Mouse (Mus musculus) hindbrain, embryonic 13.5 days (tissue): Measurements from ENCODE around the gene 4930539E08Rik. TPM values are rescaled to one million over a fixed set of nuclear protein-coding genes. Genes with fewer than 3 reads are reported as not detected.

Experiments
- ATAC-seq: fragments of 200-750 bp; cut with Nextera tagmentation; 2 replicates; pipeline ENCODE4 v1.8.0; 2017; ENCODE audit warnings: moderate TSS enrichment; ENCODE audit not compliant: low FRiP score
- H3K27ac ChIP-seq: fragments of 300-500 bp; sonication (generic); 2 replicates; pipeline ENCODE4 v1.5.1; 2015; ENCODE audit warnings: inconsistent platforms, mild to moderate bottlenecking, moderate library complexity
- H3K27me3 ChIP-seq: fragments of 300-500 bp; sonication (generic); 2 replicates; pipeline ENCODE4 v1.6.1; 2015; ENCODE audit warnings: mild to moderate bottlenecking, inconsistent platforms
- H3K36me3 ChIP-seq: fragments of 300-500 bp; sonication (generic); 2 replicates; pipeline ENCODE4 v1.6.1; 2015; ENCODE audit warnings: mild to moderate bottlenecking, inconsistent platforms
- H3K4me1 ChIP-seq: fragments of 300-500 bp; sonication (generic); replicated peaks from 2 replicates; pipeline ENCODE4 v1.6.1; 2015; ENCODE audit warnings: inconsistent platforms
- H3K4me2 ChIP-seq: fragments of 300-500 bp; sonication (generic); 2 replicates; pipeline ENCODE4 v1.6.1; 2015; ENCODE audit warnings: inconsistent platforms, mild to moderate bottlenecking, moderate library complexity
- H3K4me3 ChIP-seq: fragments of 300-500 bp; sonication (generic); 2 replicates; pipeline ENCODE4 v1.5.1; 2015; ENCODE audit warnings: mild to moderate bottlenecking, inconsistent platforms
- H3K9ac ChIP-seq: fragments of 300-500 bp; sonication (generic); 2 replicates; pipeline ENCODE4 v1.6.1; 2015; ENCODE audit warnings: mild to moderate bottlenecking, inconsistent platforms
- H3K9me3 ChIP-seq: fragments of 300-500 bp; sonication (generic); 2 replicates; pipeline ENCODE4 v1.6.1; 2016; ENCODE audit warnings: inconsistent platforms
- WGBS: fragments of 180-500 bp; shearing (Covaris S2); methylation state at CpG from one replicate; pipeline ENCODE4 v1.1.7; 2015; 5-methylcytosine and 5-hydroxymethylcytosine counted together
- polyA plus RNA-seq: library from polyadenylated mRNA; unstranded; fragments of >200 nt; fragmentation: Nextera tagmentation; extraction: Ambion mirVana; gene quantifications from 2 replicates; pipeline ENCODE4 v1.2.1, GENCODE M21; 2015

The 4930539E08Rik gene
- polyA plus RNA-seq, 1 experiment from 2014 or later: 0.31 TPM

GRCm38 (mm10) chr17:28942101-28942500 is 27.0 kb upstream of the 4930539E08Rik start:
- WGBS: 82% methylated on average over 10 of the region's 11 CpGs
- ATAC-seq: no peak

DNA sequence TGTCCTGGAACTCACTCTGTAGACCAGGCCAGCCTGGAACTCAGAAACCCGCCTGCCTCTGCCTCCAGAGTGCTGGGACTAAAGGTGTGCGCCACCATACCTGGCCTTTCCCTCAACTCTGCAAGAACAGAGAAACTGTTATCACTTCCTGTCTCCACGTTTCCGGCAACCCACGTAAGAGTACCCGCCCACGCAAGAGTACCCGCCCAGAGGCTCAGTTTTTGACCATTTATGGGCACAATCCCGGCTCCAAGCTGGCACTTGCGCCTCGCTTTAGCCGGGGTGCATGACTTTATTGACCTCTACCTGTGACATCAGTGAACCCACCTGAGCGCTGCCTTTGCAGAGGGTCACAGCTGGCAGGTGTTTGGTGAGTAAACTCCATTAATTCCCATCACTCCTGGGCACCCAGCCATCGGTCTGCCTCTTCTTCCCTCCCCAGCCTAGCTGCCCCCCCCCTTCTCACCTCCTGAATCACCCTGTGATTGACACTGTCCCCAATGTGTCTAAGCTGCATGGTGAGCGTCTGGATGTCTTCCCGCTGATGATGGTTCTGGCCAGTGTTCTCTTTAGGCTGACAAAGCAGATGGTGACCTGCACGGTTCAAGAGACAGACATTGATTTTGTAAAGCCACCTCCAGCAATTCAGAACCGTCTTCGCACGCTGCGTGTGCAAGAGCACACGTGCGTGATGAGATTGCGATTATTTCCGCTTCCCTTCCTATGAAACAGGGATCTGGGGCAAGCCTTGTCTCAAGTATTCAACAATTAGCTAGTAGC is 25.8 kb upstream of the 4930539E08Rik start:
- no peak overlapping the region for H3K4me3 ChIP-seq
- WGBS: 87% methylated on average over 25 of the region's 25 CpGs
- H3K27ac ChIP-seq: no peak overlapping the region
- no peaks in the 10 kb centered on the region for H3K4me1 ChIP-seq
- no peaks in the 10 kb centered on the region for H3K27me3 ChIP-seq
- no peak overlapping the region for H3K4me2 ChIP-seq
- no peak overlapping the region for H3K9ac ChIP-seq
- H3K9me3 ChIP-seq: no peaks in the 10 kb centered on the region
- ATAC-seq: no peak
- no peaks in the 10 kb centered on the region for H3K36me3 ChIP-seq

More at GRCm38 (mm10) chr17:28942101-28942500, 27.0 kb upstream of the 4930539E08Rik start:
- Histone ChIP-seq H3K4me1 (no peaks in the 10 kb centered on the region), H3K36me3 (no peaks in the 10 kb centered on the region), H3K27ac (no peak overlapping the region), H3K9ac (no peak overlapping the region), H3K9me3 (no peaks in the 10 kb centered on the region), H3K27me3 (no peaks in the 10 kb centered on the region), H3K4me3 (no peak overlapping the region), H3K4me2 (no peak overlapping the region)

- no peaks in the 10 kb centered on the region for H3K27me3 ChIP-seq
- H3K36me3 ChIP-seq: no peaks in the 10 kb centered on the region
- H3K9me3 ChIP-seq: no peaks in the 10 kb centered on the region
- no peak overlapping the region for H3K27ac ChIP-seq
- no peak overlapping the region for H3K4me3 ChIP-seq
- H3K4me2 ChIP-seq: no peak overlapping the region
- 83% methylated on average over 10 of the region's 10 CpGs for WGBS
- no peak overlapping the region for H3K9ac ChIP-seq
- H3K4me1 ChIP-seq: no peaks in the 10 kb centered on the region
- ATAC-seq: no peak
Measured at GRCm38 (mm10) chr17:28936622-28937345, 21.7 kb upstream of the 4930539E08Rik start.

- no peak overlapping the region for H3K4me2 ChIP-seq
- H3K27ac ChIP-seq: no peak overlapping the region
- no peaks in the 10 kb centered on the region for H3K27me3 ChIP-seq
- no peak overlapping the region for H3K4me3 ChIP-seq
- H3K4me1 ChIP-seq: no peaks in the 10 kb centered on the region
- H3K36me3 ChIP-seq: no peaks in the 10 kb centered on the region
- no peak for ATAC-seq
- H3K9ac ChIP-seq: no peak overlapping the region
- H3K9me3 ChIP-seq: no peaks in the 10 kb centered on the region
- 94% methylated on average over 7 of the region's 7 CpGs for WGBS
Measured at GRCm38 (mm10) chr17:28936133-28936532, 21.0 kb upstream of the 4930539E08Rik start.

DNA sequence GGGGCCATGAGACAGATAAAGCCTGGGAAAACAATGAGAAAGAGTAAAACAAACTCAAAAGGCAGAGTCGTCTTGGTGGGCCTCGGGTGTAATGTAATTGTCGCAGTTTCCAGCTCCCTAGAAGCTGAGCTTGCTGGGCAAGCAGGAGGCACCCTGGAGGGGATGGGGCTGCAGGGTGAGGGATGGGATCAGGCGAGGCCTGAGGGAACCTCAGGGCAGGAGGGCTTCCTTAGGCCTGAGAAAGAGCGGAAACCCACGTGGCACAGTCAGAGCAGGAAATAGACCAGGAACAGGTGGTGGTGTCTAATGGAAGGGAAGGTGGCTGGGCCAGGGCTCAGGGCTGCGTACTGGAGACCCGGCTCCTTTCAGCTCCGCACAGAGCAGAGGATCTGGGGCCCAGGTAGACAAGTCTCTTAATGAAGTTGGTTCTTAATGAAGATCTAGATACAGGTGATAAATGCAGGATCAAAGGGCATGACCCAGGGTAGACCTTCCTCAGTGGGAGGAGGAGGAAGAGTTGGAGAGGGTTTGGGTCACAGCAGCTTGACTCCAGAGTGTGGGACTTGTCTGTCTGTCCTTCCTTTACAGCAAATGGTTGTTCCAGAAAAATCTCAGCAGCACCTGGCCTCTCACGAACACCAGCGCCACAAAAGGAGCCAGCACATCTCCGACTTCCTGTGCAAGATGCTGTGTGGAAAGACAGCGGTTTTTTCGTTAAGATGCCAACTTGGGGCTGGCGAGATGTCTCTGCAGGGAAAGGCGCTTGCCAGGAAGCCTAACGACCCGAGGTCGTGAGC is 19.2 kb upstream of the 4930539E08Rik start:
- H3K4me3 ChIP-seq: no peak overlapping the region
- H3K4me2 ChIP-seq: no peak overlapping the region
- H3K9me3 ChIP-seq: no peaks in the 10 kb centered on the region
- H3K9ac ChIP-seq: peak overlapping the region; percentile 43; the same call in 1 of the 2 replicates
- no peak overlapping the region for H3K27ac ChIP-seq
- H3K4me1 ChIP-seq: peaks cover 13% of the 10 kb centered on the region
- H3K36me3 ChIP-seq: no peaks in the 10 kb centered on the region
- 75% methylated on average over 19 of the region's 19 CpGs for WGBS
- no peak for ATAC-seq
- no peaks in the 10 kb centered on the region for H3K27me3 ChIP-seq

DNA sequence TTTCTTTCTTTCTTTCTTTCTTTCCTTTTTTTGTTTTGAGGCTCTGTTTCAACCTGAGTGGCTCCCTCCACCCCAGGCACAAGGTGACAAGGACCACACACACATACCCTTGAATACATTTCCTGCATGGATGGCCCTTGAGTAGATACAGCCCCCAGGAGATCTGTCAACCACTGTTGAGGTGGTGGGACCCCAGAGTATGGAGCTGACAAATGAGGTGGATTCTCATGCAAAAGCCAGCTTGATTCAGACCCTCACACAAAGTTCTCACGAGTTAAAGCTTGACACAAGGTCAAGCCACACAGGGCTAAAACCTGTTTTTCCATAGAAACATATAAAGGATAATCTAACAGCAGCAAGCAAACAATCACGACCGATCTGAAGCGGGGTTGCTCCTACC is 17.1 kb upstream of the 4930539E08Rik start:
- WGBS: 89% methylated on average over 4 of the region's 4 CpGs
- Histone ChIP-seq H3K9ac (no peak overlapping the region), H3K9me3 (no peaks in the 10 kb centered on the region), H3K27me3 (no peaks in the 10 kb centered on the region), H3K4me2 (no peak overlapping the region), H3K4me1 (peaks cover 13% of the 10 kb centered on the region), H3K36me3 (no peaks in the 10 kb centered on the region), H3K27ac (no peak overlapping the region), H3K4me3 (no peak overlapping the region)
- ATAC-seq: no peak

- Histone ChIP-seq H3K4me2 (no peak overlapping the region), H3K4me3 (no peak overlapping the region), H3K9me3 (no peaks in the 10 kb centered on the region), H3K36me3 (no peaks in the 10 kb centered on the region), H3K9ac (no peak overlapping the region), H3K27ac (no peak overlapping the region), H3K27me3 (no peaks in the 10 kb centered on the region), H3K4me1 (peaks cover 13% of the 10 kb centered on the region)
- no peak for ATAC-seq
- 91% methylated on average over 18 of the region's 18 CpGs for WGBS
Measured at GRCm38 (mm10) chr17:28931436-28932211, 16.5 kb upstream of the 4930539E08Rik start.

DNA sequence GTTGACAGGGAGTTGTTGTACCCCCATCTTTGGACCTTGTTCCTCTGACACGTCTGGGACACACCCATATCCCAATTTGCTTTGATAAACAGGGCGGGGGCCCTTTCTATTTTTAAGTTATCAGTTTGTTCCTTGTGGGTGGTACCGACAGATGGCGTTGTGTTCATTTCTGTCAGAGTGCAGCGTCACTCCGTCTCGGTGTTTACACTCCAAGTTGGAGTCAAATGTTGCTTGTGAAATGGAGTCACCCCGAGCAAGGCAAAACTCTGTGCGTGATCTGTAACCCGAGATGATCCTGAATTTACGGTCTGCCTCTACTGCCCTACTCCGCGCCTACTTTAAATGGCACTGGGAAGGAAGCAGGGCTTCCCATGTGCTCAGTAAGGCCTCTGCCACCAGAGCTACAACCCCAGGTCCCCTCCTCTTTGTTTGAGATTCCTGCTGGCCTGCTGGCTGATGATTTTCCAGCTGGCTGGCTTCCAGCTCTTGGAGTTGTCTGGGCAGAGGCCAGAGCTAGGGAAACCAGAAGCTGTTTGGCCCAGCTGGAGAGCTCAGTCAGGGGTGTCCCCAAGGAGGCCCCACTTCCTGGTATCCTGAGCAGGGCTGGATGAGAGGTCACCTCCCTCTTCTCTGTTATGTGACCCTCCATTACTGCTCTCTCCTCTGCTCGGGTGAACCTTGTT is 15.4 kb upstream of the 4930539E08Rik start:
- H3K4me2 ChIP-seq: peak overlapping the region; percentile 26; the same call in 1 of the 2 replicates
- no peaks in the 10 kb centered on the region for H3K36me3 ChIP-seq
- H3K27me3 ChIP-seq: no peaks in the 10 kb centered on the region
- peak overlapping the region; percentile 78 for H3K27ac ChIP-seq
- no peaks in the 10 kb centered on the region for H3K9me3 ChIP-seq
- no peak overlapping the region for H3K4me3 ChIP-seq
- no peak overlapping the region; the same call in 1 of the 2 replicates for H3K9ac ChIP-seq
- H3K4me1 ChIP-seq: peaks cover 16% of the 10 kb centered on the region
- ATAC-seq: peak; percentile 87
- 22% methylated on average over 14 of the region's 14 CpGs for WGBS

- Histone ChIP-seq H3K27me3 (no peaks in the 10 kb centered on the region), H3K4me3 (no peak overlapping the region), H3K4me2 (no peak overlapping the region), H3K9me3 (no peaks in the 10 kb centered on the region), H3K4me1 (peaks cover 16% of the 10 kb centered on the region), H3K9ac (no peak overlapping the region), H3K27ac (no peak overlapping the region), H3K36me3 (no peaks in the 10 kb centered on the region)
- no peak for ATAC-seq
- 89% methylated on average over 4 of the region's 4 CpGs for WGBS
Measured at GRCm38 (mm10) chr17:28929369-28929768, 14.2 kb upstream of the 4930539E08Rik start.

DNA sequence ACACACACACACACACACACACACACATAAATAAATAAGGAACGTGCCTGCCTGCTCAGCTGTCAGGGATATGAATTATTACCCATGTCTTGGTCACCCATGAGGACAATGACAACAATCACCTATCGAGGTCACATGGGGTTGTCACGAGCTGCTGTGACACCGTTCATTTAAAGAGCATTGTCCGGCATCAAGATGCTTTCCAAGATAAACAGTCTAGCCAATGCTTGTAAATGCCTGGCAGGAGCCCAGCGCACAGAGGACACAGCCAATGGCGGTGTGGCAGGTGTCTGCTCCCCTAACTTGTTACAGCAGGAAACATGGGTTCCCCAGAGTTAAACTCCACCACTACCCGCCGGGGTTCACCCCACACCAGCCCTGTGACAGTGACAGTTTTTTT is 12.9 kb upstream of the 4930539E08Rik start:
- Histone ChIP-seq H3K36me3 (no peaks in the 10 kb centered on the region), H3K4me1 (peaks cover 16% of the 10 kb centered on the region), H3K9ac (no peak overlapping the region), H3K4me3 (no peak overlapping the region), H3K4me2 (no peak overlapping the region), H3K27ac (no peak overlapping the region), H3K9me3 (no peaks in the 10 kb centered on the region), H3K27me3 (no peaks in the 10 kb centered on the region)
- 82% methylated on average over 9 of the region's 9 CpGs for WGBS
- no peak for ATAC-seq

DNA sequence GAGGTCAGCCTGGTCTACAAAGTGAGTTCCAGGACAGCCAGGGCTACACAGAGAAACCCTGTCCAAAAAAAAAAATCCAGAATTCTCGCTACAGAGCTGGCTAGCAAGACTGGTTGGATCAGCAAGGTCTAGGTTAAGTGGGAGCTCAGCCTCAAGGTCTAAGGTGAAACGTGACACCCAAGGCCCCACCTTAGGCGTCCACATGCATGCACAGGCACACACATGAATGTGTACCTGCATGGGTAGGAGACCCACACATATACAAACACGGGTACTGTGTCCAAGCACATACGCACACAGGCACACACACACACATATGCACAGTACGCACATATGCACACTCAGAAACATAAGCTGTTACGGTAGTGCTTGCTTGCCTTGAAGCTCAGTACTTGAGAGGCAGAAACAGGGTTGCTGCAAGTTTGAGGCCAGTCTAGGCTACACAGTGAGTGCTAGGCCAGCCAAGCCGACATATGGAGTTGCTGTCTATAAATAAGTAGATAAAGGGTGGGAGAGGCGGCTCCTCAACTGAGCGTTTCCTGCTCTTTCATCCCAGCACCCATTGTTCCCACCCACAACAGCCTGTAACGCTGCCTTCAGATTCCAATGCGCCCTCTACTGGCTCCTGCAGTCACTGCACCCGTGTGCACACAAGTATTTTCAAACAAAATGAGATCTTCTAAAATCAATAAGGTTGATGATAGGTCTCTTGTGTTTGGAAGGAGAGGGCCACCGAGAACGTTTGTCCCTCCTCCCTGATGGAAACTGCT is 11.9 kb upstream of the 4930539E08Rik start:
- no peak overlapping the region for H3K4me2 ChIP-seq
- no peak overlapping the region for H3K4me3 ChIP-seq
- peaks cover 16% of the 10 kb centered on the region for H3K4me1 ChIP-seq
- no peak overlapping the region for H3K27ac ChIP-seq
- H3K9me3 ChIP-seq: no peaks in the 10 kb centered on the region
- WGBS: 52% methylated on average over 15 of the region's 15 CpGs
- no peaks in the 10 kb centered on the region for H3K27me3 ChIP-seq
- H3K9ac ChIP-seq: no peak overlapping the region
- no peak for ATAC-seq
- no peaks in the 10 kb centered on the region for H3K36me3 ChIP-seq
